Comparison of ENCODE assay signal across 7 mouse cellular contexts in genomic region chr10:57485908-57486541, GRCm38 (mm10). TPM values are rescaled to one million over a fixed set of nuclear protein-coding genes. Genes with fewer than 3 reads are reported as not detected.
DNase-seq lines count a peak whose midpoint lies in the region; ATAC-seq and TF ChIP-seq lines count a peak whose summit lies in the region.

Hsf2 (plus strand) TSS chr10:57486385.

- TF ChIP-seq POLR2A in small intestine, adult 2 months (IDR thresholded peaks at IDR 0.05; ENCODE audit: low read depth, low read length), result no peak

- intact Hi-C loops in left cerebral cortex, postnatal 4 days (cut with DNase I), result no loop called here

- no peaks in the 10 kb centered on the region for H3K9me3 ChIP-seq in embryonic facial prominence, embryonic 10.5 days
- 0 out of 2 replicates have a peak, but pooled peaks cover 2% of the 10 kb centered on the region for H3K9me3 ChIP-seq in intestine, postnatal 0 days (ENCODE audit: control insufficient read depth)
- H3K9me3 ChIP-seq in midbrain, embryonic 12.5 days, result no peaks in the 10 kb centered on the region

- no peaks in the 10 kb centered on the region for H3K27me3 ChIP-seq in embryonic facial prominence, embryonic 10.5 days (replicated peaks; ENCODE audit: low read depth, poor library complexity, severe bottlenecking)
- no peaks in the 10 kb centered on the region for H3K27me3 ChIP-seq in intestine, postnatal 0 days (replicated peaks; ENCODE audit: control insufficient read depth, insufficient read depth, low read length)
- H3K27me3 ChIP-seq in midbrain, embryonic 12.5 days, result no peaks in the 10 kb centered on the region
- H3K27me3 ChIP-seq in small intestine, adult 2 months (ENCODE audit: control insufficient read depth, insufficient read depth, low read length), result no peaks in the 10 kb centered on the region

- DNase-seq in adrenal gland, postnatal 10 days, result peak; percentile 96
- peak; percentile 98 for DNase-seq in embryonic facial prominence, embryonic 10.5 days (ENCODE audit: low spot score)
- DNase-seq in gonadal fat pad, adult 2 months (ENCODE audit: low read depth), result peak; percentile 69
- peak; percentile 97 for DNase-seq in left cerebral cortex, postnatal 4 days

- WGBS in embryonic facial prominence, embryonic 10.5 days, result 1% methylated on average over 52 of the region's 52 CpGs
- WGBS in intestine, postnatal 0 days, result under 1% methylated on average over 52 of the region's 52 CpGs
- WGBS in midbrain, embryonic 12.5 days, result 1% methylated on average over 51 of the region's 52 CpGs
- 1% methylated on average over 51 of the region's 52 CpGs for WGBS in small intestine, adult 2 months

- ATAC-seq in intestine, postnatal 0 days, result peak; percentile 100
- ATAC-seq in midbrain, embryonic 12.5 days (ENCODE audit: low FRiP score, low read depth), result peak; percentile 99

- peak within 1 kb of the TSS; percentile 95 for H3K4me3 ChIP-seq in embryonic facial prominence, embryonic 10.5 days
- H3K4me3 ChIP-seq in intestine, postnatal 0 days (ENCODE audit: low read depth, low read length), result peak within 1 kb of the TSS; percentile 82
- H3K4me3 ChIP-seq in midbrain, embryonic 12.5 days, result peak within 1 kb of the TSS; percentile 97
- H3K4me3 ChIP-seq in small intestine, adult 2 months (ENCODE audit: low read depth, low read length), result peak within 1 kb of the TSS; percentile 86

- H3K36me3 ChIP-seq in embryonic facial prominence, embryonic 10.5 days (replicated peaks), result peaks cover 8% of the 10 kb centered on the region
- H3K36me3 ChIP-seq in intestine, postnatal 0 days (ENCODE audit: control insufficient read depth, insufficient read depth), result no peaks in the 10 kb centered on the region
- peaks cover 3% of the 10 kb centered on the region for H3K36me3 ChIP-seq in midbrain, embryonic 12.5 days
- no peaks in the 10 kb centered on the region for H3K36me3 ChIP-seq in small intestine, adult 2 months (ENCODE audit: control insufficient read depth, insufficient read depth, low read length)

- TF ChIP-seq CTCF in intestine, postnatal 0 days (IDR thresholded peaks at IDR 0.05; ENCODE audit: low read depth), result no peak
- TF ChIP-seq CTCF in small intestine, adult 2 months (IDR thresholded peaks at IDR 0.05; ENCODE audit: extremely low read depth, insufficient read length, insufficient replicate concordance, low read depth, low read length), result no peak

- peak within 1 kb of the TSS; percentile 85 for H3K9ac ChIP-seq in intestine, postnatal 0 days (ENCODE audit: low read depth, low read length)
- H3K9ac ChIP-seq in midbrain, embryonic 12.5 days (replicated peaks), result peak within 1 kb of the TSS; percentile 97

- H3K4me2 ChIP-seq in intestine, postnatal 0 days (replicated peaks; ENCODE audit: low read depth), result peak within 1 kb of the TSS; percentile 83
- H3K4me2 ChIP-seq in midbrain, embryonic 12.5 days (replicated peaks), result peak within 1 kb of the TSS; percentile 64

- peak within 1 kb of the TSS; percentile 98 for H3K27ac ChIP-seq in embryonic facial prominence, embryonic 10.5 days (replicated peaks)
- peak within 1 kb of the TSS; percentile 75 for H3K27ac ChIP-seq in intestine, postnatal 0 days (ENCODE audit: low read depth, low read length)
- peak within 1 kb of the TSS; percentile 99 for H3K27ac ChIP-seq in midbrain, embryonic 12.5 days (replicated peaks)
- H3K27ac ChIP-seq in small intestine, adult 2 months (ENCODE audit: insufficient read depth, low read depth, low read length), result peak within 1 kb of the TSS; percentile 40; the same call in 1 of the 2 replicates

- H3K4me1 ChIP-seq in embryonic facial prominence, embryonic 10.5 days, result peaks cover 22% of the 10 kb centered on the region
- H3K4me1 ChIP-seq in intestine, postnatal 0 days (replicated peaks; ENCODE audit: control insufficient read depth, insufficient read depth, low read length), result no peaks in the 10 kb centered on the region
- peaks cover 13% of the 10 kb centered on the region for H3K4me1 ChIP-seq in midbrain, embryonic 12.5 days
- H3K4me1 ChIP-seq in small intestine, adult 2 months (ENCODE audit: control insufficient read depth, insufficient read depth, insufficient read length, low read length), result no peaks in the 10 kb centered on the region; the same call in 1 of the 2 replicates

RNA-seq across cellular contexts. Expression of gene Hsf2, which starts in this region (rescaled TPM):
- total RNA-seq in adrenal gland, postnatal 10 days (2021), result 10 to 100 TPM; 17.3 to 21.9 TPM
- polyA plus RNA-seq in embryonic facial prominence, embryonic 10.5 days (2016; fragmentation: Nextera tagmentation; extraction: Ambion mirVana), result 56.4 and 58.5 TPM in 2 replicates
- polyA plus RNA-seq in gonadal fat pad, adult 2 months (2012; rRNA removed), result 5.8 and 6.0 TPM in 2 replicates
- polyA plus RNA-seq in intestine, postnatal 0 days (2015; fragmentation: Nextera tagmentation; extraction: Ambion mirVana), result 9.6 and 10.6 TPM in 2 replicates
- 10 to 100 TPM; 47.3 to 50.1 TPM for total RNA-seq in left cerebral cortex, postnatal 4 days (2021)
- polyA plus RNA-seq in midbrain, embryonic 12.5 days (2016; fragmentation: Nextera tagmentation; extraction: Ambion mirVana), result 94.3 and 101 TPM in 2 replicates
- 0.46 and 0.53 TPM in 2 replicates for polyA plus RNA-seq in small intestine, adult 2 months (2012; rRNA removed)

Comparison
In these comparisons a context has a peak if more than half of its experiments do, and no peak if none do; other contexts are left out.
1. Peak in every context shown above with its lines: DNase-seq, ATAC-seq, H3K4me3 ChIP-seq and H3K27ac ChIP-seq.
2. H3K27ac ChIP-seq: peak in every context shown above with its lines; median percentile 99 in midbrain, embryonic 12.5 days; 98 in embryonic facial prominence, embryonic 10.5 days; 75 in intestine, postnatal 0 days; 40 in small intestine, adult 2 months.